Mouse (Mus musculus) forebrain, postnatal 0 days (tissue): ENCODE measurements at regions not wholly inside any gene's neighbourhood (a gene's known extent, or its start where the extent isn't known, plus 50 kb on each side); places are given as distances from the start of the nearest gene placed in this dataset.

Experiments used
- ATAC-seq: fragments of 200-750 bp; cut with Nextera tagmentation; 2 replicates; pipeline ENCODE4 v1.8.0; 2017; ENCODE audit warnings: mild to moderate bottlenecking, moderate library complexity
- DNase-seq: peaks from one replicate; pipeline ENCODE4 v3.0.0-alpha.2; 2015
- H3K27ac ChIP-seq: fragments of 300-500 bp; sonication (generic); 2 replicates; pipeline ENCODE4 v1.5.1; 2014; ENCODE audit warnings: low read depth, mild to moderate bottlenecking, antibody characterized with exemption, low read length, moderate library complexity, mixed read lengths
- H3K27me3 ChIP-seq: fragments of 300-500 bp; sonication (generic); 2 replicates; pipeline ENCODE4 v1.6.1; 2014; ENCODE audit warnings: mild to moderate bottlenecking, low read length, mixed read lengths; ENCODE audit not compliant: insufficient read depth
- H3K36me3 ChIP-seq: fragments of 300-500 bp; sonication (generic); 2 replicates; pipeline ENCODE4 v1.6.1; 2014; ENCODE audit warnings: mild to moderate bottlenecking, moderate library complexity; ENCODE audit not compliant: insufficient read depth
- H3K4me1 ChIP-seq: fragments of 300-500 bp; sonication (generic); 2 replicates; pipeline ENCODE4 v1.6.1; 2014; ENCODE audit warnings: antibody characterized with exemption; ENCODE audit not compliant: insufficient read depth
- H3K4me2 ChIP-seq: fragments of 300-500 bp; sonication (generic); 2 replicates; pipeline ENCODE4 v1.6.1; 2014; ENCODE audit warnings: low read depth, mild to moderate bottlenecking, moderate library complexity
- H3K4me3 ChIP-seq: fragments of 300-500 bp; sonication (generic); 2 replicates; pipeline ENCODE4 v1.5.1; 2014; ENCODE audit warnings: low read depth, low read length, mixed read lengths
- H3K9ac ChIP-seq: fragments of 300-500 bp; sonication (generic); 2 replicates; pipeline ENCODE4 v1.6.1; 2014; ENCODE audit warnings: mild to moderate bottlenecking
- H3K9me3 ChIP-seq: fragments of 300-500 bp; sonication (generic); 2 replicates; pipeline ENCODE4 v1.6.1; 2016; ENCODE audit warnings: low read length
- CTCF ChIP-seq: sonication (generic); IDR thresholded peaks from 2 replicates; pipeline ENCODE4 v1.5.1; 2016; ENCODE audit warnings: antibody characterized with exemption, control low read depth, low read depth
- whole genome bisulfite sequencing: fragments of 180-500 bp; shearing (Covaris S2); extraction: QIAGEN DNeasy Blood & Tissue Kit; methylation state at CpG from one replicate; pipeline ENCODE4 v1.1.7; 2014; 5-methylcytosine and 5-hydroxymethylcytosine counted together

DNA sequence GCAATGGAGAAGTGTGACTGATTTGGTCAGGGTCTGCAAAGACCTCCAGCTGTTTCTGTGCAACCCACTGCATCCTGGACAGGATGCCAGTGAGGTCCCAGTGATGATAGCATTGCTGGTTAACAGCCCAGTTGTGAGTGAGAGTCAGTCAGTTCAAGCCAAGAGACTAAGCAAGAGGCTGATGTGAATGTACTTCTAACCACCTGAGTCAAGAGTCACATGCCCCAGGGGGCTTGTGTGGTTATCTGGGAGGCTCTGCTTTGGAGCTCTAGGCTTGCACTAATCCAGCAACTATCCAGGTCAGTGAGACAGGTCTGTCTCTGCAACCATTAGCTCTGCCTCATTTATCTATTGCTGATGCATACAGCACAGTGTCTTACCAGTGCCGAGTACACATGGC, 55.5 kb upstream of the Irf2bp2 start:
- Histone ChIP-seq H3K4me2 (no peak overlapping the region), H3K27me3 (no peaks in the 10 kb centered on the region), H3K9me3 (no peaks in the 10 kb centered on the region), H3K4me3 (no peak overlapping the region), H3K36me3 (no peaks in the 10 kb centered on the region), H3K27ac (no peak overlapping the region), H3K9ac (no peak overlapping the region), H3K4me1 (no peaks in the 10 kb centered on the region)
- no peak for TF ChIP-seq CTCF
- no peak for ATAC-seq
- no peak for DNase-seq
- WGBS, result 90% methylated on average over 1 of the region's 1 CpGs

DNA sequence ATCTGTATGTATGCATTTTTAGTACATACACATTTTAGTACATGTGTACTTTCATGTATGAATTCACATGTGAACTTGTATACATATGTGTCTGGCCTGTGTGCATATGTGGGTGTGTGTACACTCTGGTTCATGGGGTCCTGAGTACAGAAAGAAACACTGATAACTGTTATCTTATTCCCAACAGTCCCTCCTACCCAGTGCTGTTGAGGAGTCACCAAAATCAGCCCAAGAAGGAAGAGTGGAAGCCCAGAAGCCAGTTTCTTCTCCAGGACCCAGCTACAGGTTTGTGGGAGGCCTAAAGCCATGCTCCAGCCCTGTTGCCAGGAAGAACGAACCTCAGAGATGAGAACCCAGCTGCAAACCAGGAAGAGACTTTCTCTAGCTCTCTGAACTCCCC, 53.6 kb upstream of the Irf2bp2 start:
- 46% methylated on average over 1 of the region's 1 CpGs for WGBS
- no peak overlapping the region for H3K9ac ChIP-seq
- H3K9me3 ChIP-seq, result no peaks in the 10 kb centered on the region
- H3K27ac ChIP-seq, result no peak overlapping the region
- TF ChIP-seq CTCF, result no peak
- DNase-seq, result no peak
- no peak overlapping the region for H3K4me2 ChIP-seq
- H3K27me3 ChIP-seq, result no peaks in the 10 kb centered on the region
- H3K36me3 ChIP-seq, result no peaks in the 10 kb centered on the region
- H3K4me3 ChIP-seq, result no peak overlapping the region
- H3K4me1 ChIP-seq, result no peaks in the 10 kb centered on the region
- ATAC-seq, result no peak

DNA sequence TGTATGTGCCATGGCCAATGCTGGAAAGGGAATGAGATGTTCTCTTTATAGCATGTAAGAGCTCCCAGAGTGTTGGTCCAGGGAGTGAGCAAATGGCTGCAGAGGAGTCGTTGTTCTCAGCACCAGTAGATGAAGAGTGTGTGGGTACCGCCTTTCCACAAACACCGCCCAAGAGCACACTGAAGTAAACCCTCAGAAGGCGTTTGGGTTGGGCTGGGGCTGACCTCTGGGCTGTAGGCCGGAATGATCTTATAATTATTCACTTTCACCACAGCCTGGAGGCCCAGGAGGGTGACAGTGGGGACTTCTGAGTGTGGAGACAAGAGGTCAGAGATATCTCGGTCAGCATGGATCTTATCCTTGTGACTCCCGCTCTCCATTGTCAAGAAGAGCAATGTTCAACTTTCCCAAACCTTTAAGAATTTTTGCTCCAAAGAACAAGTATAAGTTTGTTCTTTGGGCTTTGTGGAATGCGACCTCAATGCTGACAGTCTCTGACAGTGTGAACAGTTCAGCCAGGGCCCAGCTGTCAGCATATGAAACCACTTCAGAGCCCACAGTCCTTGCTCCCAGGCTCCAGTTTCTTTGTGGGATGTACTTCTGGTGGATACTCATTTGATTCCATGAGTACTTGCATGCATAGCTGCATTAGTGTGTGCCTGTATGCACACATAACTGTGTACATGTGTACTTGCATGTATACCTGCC, 53.0 kb upstream of the Irf2bp2 start:
- no peaks in the 10 kb centered on the region for H3K36me3 ChIP-seq
- 80% methylated on average over 8 of the region's 8 CpGs for WGBS
- no peaks in the 10 kb centered on the region for H3K27me3 ChIP-seq
- H3K4me2 ChIP-seq, result no peak overlapping the region
- H3K9me3 ChIP-seq, result no peaks in the 10 kb centered on the region
- H3K4me3 ChIP-seq, result no peak overlapping the region
- H3K4me1 ChIP-seq, result no peaks in the 10 kb centered on the region
- no peak overlapping the region for H3K27ac ChIP-seq
- no peak for TF ChIP-seq CTCF
- no peak overlapping the region for H3K9ac ChIP-seq
- ATAC-seq (no peak), DNase-seq (no peak)

DNA sequence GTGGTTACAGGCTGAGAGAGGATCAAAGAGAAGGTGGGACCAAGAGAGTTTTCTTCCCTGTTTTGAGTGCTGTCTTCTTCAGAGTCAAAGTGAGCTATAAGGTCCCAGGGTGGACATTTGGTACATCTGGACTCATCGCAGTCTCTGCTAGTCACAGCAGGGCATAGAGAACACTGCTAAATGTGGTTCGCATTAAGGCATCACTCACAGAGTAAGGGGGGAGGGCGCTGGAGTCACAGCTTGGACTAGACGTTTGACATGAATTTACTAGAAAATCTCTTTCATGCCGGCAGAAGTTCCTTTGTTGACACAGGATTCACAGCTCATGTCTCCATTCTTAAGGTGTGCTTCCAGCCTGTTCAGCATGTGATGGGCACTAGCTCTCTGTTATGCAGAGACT, 50.4 kb upstream of the Irf2bp2 start:
- 72% methylated on average over 5 of the region's 5 CpGs for WGBS
- Histone ChIP-seq H3K27ac (no peak overlapping the region), H3K4me2 (no peak overlapping the region), H3K36me3 (no peaks in the 10 kb centered on the region), H3K9ac (no peak overlapping the region), H3K9me3 (no peaks in the 10 kb centered on the region), H3K4me1 (no peaks in the 10 kb centered on the region), H3K27me3 (no peaks in the 10 kb centered on the region), H3K4me3 (no peak overlapping the region)
- ATAC-seq (no peak), DNase-seq (no peak)
- no peak for TF ChIP-seq CTCF
